Mouse (Mus musculus): Measurements from ENCODE around the gene Crlf2. TPM values are rescaled to one million over a fixed set of nuclear protein-coding genes. Genes with fewer than 3 reads are reported as not detected.

Gene Crlf2
- polyA plus RNA-seq, 1 experiment from 2014 or later = 5.1 TPM

- no peaks in the 10 kb centered on the region for H3K4me1 ChIP-seq (ENCODE audit: control insufficient read depth, low read depth, low read length)
- peaks cover 14% of the 10 kb centered on the region for H3K36me3 ChIP-seq (ENCODE audit: control insufficient read depth, insufficient read depth)
- ATAC-seq (ENCODE audit: low read depth) = no peak
- 78% methylated on average over 25 of the region's 25 CpGs for WGBS (ENCODE audit: insufficient replicate concordance)
- no peak overlapping the region for H3K4me2 ChIP-seq (ENCODE audit: low read depth, low read length)
- H3K9ac ChIP-seq (ENCODE audit: low read depth, low read length) = no peak overlapping the region
- no peak overlapping the region for H3K4me3 ChIP-seq (ENCODE audit: low read depth, low read length)
- peaks cover 41% of the 10 kb centered on the region for H3K9me3 ChIP-seq (replicated peaks; ENCODE audit: control insufficient read depth, low read length)
- H3K27ac ChIP-seq (ENCODE audit: low read length) = no peak overlapping the region
- no peaks in the 10 kb centered on the region for H3K27me3 ChIP-seq (ENCODE audit: control insufficient read depth, insufficient read depth, low read depth, low read length)
Observed at GRCm38 (mm10) chr5:109551041-109551765, 7.6 kb downstream of the Crlf2 start.

GRCm38 (mm10) chr5:109550225-109550935, 8.4 kb downstream of the Crlf2 start:
- peaks cover 6% of the 10 kb centered on the region for H3K36me3 ChIP-seq (ENCODE audit: control insufficient read depth, insufficient read depth)
- peaks cover 33% of the 10 kb centered on the region for H3K9me3 ChIP-seq (replicated peaks; ENCODE audit: control insufficient read depth, low read length)
- H3K4me3 ChIP-seq (ENCODE audit: low read depth, low read length) = no peak overlapping the region
- no peak overlapping the region for H3K27ac ChIP-seq (ENCODE audit: low read length)
- H3K4me1 ChIP-seq (ENCODE audit: control insufficient read depth, low read depth, low read length) = no peaks in the 10 kb centered on the region
- no peak overlapping the region for H3K4me2 ChIP-seq (ENCODE audit: low read depth, low read length)
- no peak for ATAC-seq (ENCODE audit: low read depth)
- no peaks in the 10 kb centered on the region for H3K27me3 ChIP-seq (ENCODE audit: control insufficient read depth, insufficient read depth, low read depth, low read length)
- H3K9ac ChIP-seq (ENCODE audit: low read depth, low read length) = no peak overlapping the region
- 77% methylated on average over 32 of the region's 36 CpGs for WGBS (ENCODE audit: insufficient replicate concordance)

GRCm38 (mm10) chr5:109548712-109549111, 10.1 kb downstream of the Crlf2 start:
- Histone ChIP-seq H3K4me1 (ENCODE audit: control insufficient read depth, low read depth, low read length) (no peaks in the 10 kb centered on the region), H3K4me2 (ENCODE audit: low read depth, low read length) (no peak overlapping the region), H3K27ac (ENCODE audit: low read length) (no peak overlapping the region), H3K36me3 (ENCODE audit: control insufficient read depth, insufficient read depth) (no peaks in the 10 kb centered on the region), H3K9me3 (replicated peaks; ENCODE audit: control insufficient read depth, low read length) (peaks cover 23% of the 10 kb centered on the region), H3K27me3 (ENCODE audit: control insufficient read depth, insufficient read depth, low read depth, low read length) (no peaks in the 10 kb centered on the region), H3K4me3 (ENCODE audit: low read depth, low read length) (no peak overlapping the region), H3K9ac (ENCODE audit: low read depth, low read length) (no peak overlapping the region)
- ATAC-seq (ENCODE audit: low read depth) = no peak
- 27% methylated on average over 9 of the region's 9 CpGs for WGBS (ENCODE audit: insufficient replicate concordance)

GRCm38 (mm10) chr5:109547112-109547511, 11.7 kb downstream of the Crlf2 start:
- ATAC-seq (ENCODE audit: low read depth) = no peak
- no peak overlapping the region for H3K4me2 ChIP-seq (ENCODE audit: low read depth, low read length)
- H3K36me3 ChIP-seq (ENCODE audit: control insufficient read depth, insufficient read depth) = no peaks in the 10 kb centered on the region
- H3K27ac ChIP-seq (ENCODE audit: low read length) = no peak overlapping the region
- H3K9me3 ChIP-seq (replicated peaks; ENCODE audit: control insufficient read depth, low read length) = peaks cover 11% of the 10 kb centered on the region
- no peak overlapping the region for H3K4me3 ChIP-seq (ENCODE audit: low read depth, low read length)
- H3K9ac ChIP-seq (ENCODE audit: low read depth, low read length) = no peak overlapping the region
- WGBS (ENCODE audit: insufficient replicate concordance) = 56% methylated on average over 2 of the region's 2 CpGs
- H3K27me3 ChIP-seq (ENCODE audit: control insufficient read depth, insufficient read depth, low read depth, low read length) = no peaks in the 10 kb centered on the region
- no peaks in the 10 kb centered on the region for H3K4me1 ChIP-seq (ENCODE audit: control insufficient read depth, low read depth, low read length)

- Histone ChIP-seq H3K36me3 (ENCODE audit: control insufficient read depth, insufficient read depth) (no peaks in the 10 kb centered on the region), H3K4me1 (ENCODE audit: control insufficient read depth, low read depth, low read length) (no peaks in the 10 kb centered on the region), H3K9me3 (replicated peaks; ENCODE audit: control insufficient read depth, low read length) (no peaks in the 10 kb centered on the region), H3K9ac (ENCODE audit: low read depth, low read length) (no peak overlapping the region), H3K27ac (ENCODE audit: low read length) (no peak overlapping the region), H3K27me3 (ENCODE audit: control insufficient read depth, insufficient read depth, low read depth, low read length) (no peaks in the 10 kb centered on the region), H3K4me2 (ENCODE audit: low read depth, low read length) (no peak overlapping the region), H3K4me3 (ENCODE audit: low read depth, low read length) (no peak overlapping the region)
- ATAC-seq (ENCODE audit: low read depth) = no peak
Observed at GRCm38 (mm10) chr5:109509679-109510078, 49.1 kb downstream of the Crlf2 start.

- Histone ChIP-seq H3K9me3 (replicated peaks; ENCODE audit: control insufficient read depth, low read length) (no peaks in the 10 kb centered on the region), H3K27ac (ENCODE audit: low read length) (no peak overlapping the region), H3K4me1 (ENCODE audit: control insufficient read depth, low read depth, low read length) (no peaks in the 10 kb centered on the region), H3K36me3 (ENCODE audit: control insufficient read depth, insufficient read depth) (no peaks in the 10 kb centered on the region), H3K9ac (ENCODE audit: low read depth, low read length) (no peak overlapping the region), H3K27me3 (ENCODE audit: control insufficient read depth, insufficient read depth, low read depth, low read length) (no peaks in the 10 kb centered on the region), H3K4me2 (ENCODE audit: low read depth, low read length) (no peak overlapping the region), H3K4me3 (ENCODE audit: low read depth, low read length) (no peak overlapping the region)
- ATAC-seq (ENCODE audit: low read depth) = no peak
- WGBS (ENCODE audit: insufficient replicate concordance) = 3% methylated on average over 1 of the region's 1 CpGs
Observed at GRCm38 (mm10) chr5:109506729-109507128, 52.1 kb downstream of the Crlf2 start.

Other genes starting within 250 kb of the Crlf2 start
- not detected in 2 replicates for gene Vmn2r16, start 228.8 kb downstream of the Crlf2 start, polyA plus RNA-seq (2015; fragmentation: Nextera tagmentation; extraction: Ambion mirVana)
- gene Vmn2r17, start 139.3 kb downstream of the Crlf2 start, polyA plus RNA-seq (2015; fragmentation: Nextera tagmentation; extraction: Ambion mirVana) = not detected in 2 replicates
- gene 5430403G16Rik, start 132.0 kb upstream of the Crlf2 start, polyA plus RNA-seq (2015; fragmentation: Nextera tagmentation; extraction: Ambion mirVana) = 0.50 and 0.56 TPM in 2 replicates
- 3.5 and 4.8 TPM in 2 replicates for gene 4930522L14Rik, start 192.9 kb upstream of the Crlf2 start, polyA plus RNA-seq (2015; fragmentation: Nextera tagmentation; extraction: Ambion mirVana)

Measured in liver, embryonic 16.5 days (tissue).